Mouse (Mus musculus) midbrain, postnatal 0 days (tissue): ENCODE data around the gene Wdcp. TPM values are rescaled to one million over a fixed set of nuclear protein-coding genes. Genes with fewer than 3 reads are reported as not detected.

Source experiments
- ATAC-seq: fragments of 200-750 bp; cut with Nextera tagmentation; 2 replicates; pipeline ENCODE4 v1.8.0; 2017; ENCODE audit warnings: moderate number of reproducible peaks, mild to moderate bottlenecking, moderate TSS enrichment, moderate library complexity; ENCODE audit not compliant: low FRiP score
- DNase-seq: peaks from one replicate; pipeline ENCODE4 v3.0.0-alpha.2; 2015; ENCODE audit warnings: low spot score
- H3K27ac ChIP-seq: fragments of 300-500 bp; sonication (generic); 2 replicates; pipeline ENCODE4 v1.5.1; 2014; ENCODE audit warnings: low read depth, mild to moderate bottlenecking, low read length, mixed read lengths
- H3K27me3 ChIP-seq: fragments of 300-500 bp; sonication (generic); 2 replicates; pipeline ENCODE4 v1.6.1; 2014; ENCODE audit warnings: low read length, control low read depth, mixed read lengths; ENCODE audit not compliant: insufficient read depth
- H3K36me3 ChIP-seq: fragments of 300-500 bp; sonication (generic); 2 replicates; pipeline ENCODE4 v1.6.1; 2014; ENCODE audit warnings: low read length, control low read depth, mixed read lengths; ENCODE audit not compliant: insufficient read depth
- H3K4me1 ChIP-seq: fragments of 300-500 bp; sonication (generic); 2 replicates; pipeline ENCODE4 v1.6.1; 2014; ENCODE audit warnings: mild to moderate bottlenecking, control low read depth, antibody characterized with exemption, low read length, mixed read lengths; ENCODE audit not compliant: insufficient read depth
- H3K4me2 ChIP-seq: fragments of 300-500 bp; sonication (generic); 2 replicates; pipeline ENCODE4 v1.6.1; 2014; ENCODE audit warnings: low read depth, mild to moderate bottlenecking, low read length, mixed read lengths; ENCODE audit not compliant: poor library complexity, severe bottlenecking
- H3K4me3 ChIP-seq: fragments of 300-500 bp; sonication (generic); 2 replicates; pipeline ENCODE4 v1.5.1; 2014; ENCODE audit warnings: low read depth, mild to moderate bottlenecking, low read length, moderate library complexity
- H3K9ac ChIP-seq: fragments of 300-500 bp; sonication (generic); replicated peaks from 2 replicates; pipeline ENCODE4 v1.6.1; 2014; ENCODE audit warnings: mild to moderate bottlenecking, low read length, moderate library complexity, mixed read lengths; ENCODE audit not compliant: poor library complexity, severe bottlenecking
- H3K9me3 ChIP-seq: fragments of 300-500 bp; sonication (generic); 2 replicates; pipeline ENCODE4 v1.6.1; 2016; ENCODE audit warnings: low read length, control low read depth
- CTCF ChIP-seq: IDR thresholded peaks from 2 replicates; pipeline ENCODE4 v1.5.1; 2016; ENCODE audit warnings: antibody characterized with exemption, mild to moderate bottlenecking
- WGBS: fragments of 180-500 bp; shearing (Covaris S2); extraction: QIAGEN DNeasy Blood & Tissue Kit; methylation state at CpG from one replicate; pipeline ENCODE4 v1.1.7; 2014; 5-methylcytosine and 5-hydroxymethylcytosine counted together
- polyA plus RNA-seq: library from polyadenylated mRNA; unstranded; fragments of >200 nt; fragmentation: Nextera tagmentation; extraction: Ambion mirVana; gene quantifications from 2 replicates; pipeline ENCODE4 v1.2.1, GENCODE M21; 2015
- total RNA-seq: library from RNA; depleted of rRNA; stranded (reverse); fragments of >200 nt; gene quantifications from 2 replicates; pipeline ENCODE4 v1.2.3, GENCODE M21; 2014; rRNA removed

The Wdcp gene
- total and polyA plus RNA-seq, 2 experiments from 2014 or later = 11.0 TPM

GRCm38 (mm10) chr12:4898024-4898423 is 54.9 kb downstream of the Wdcp start:
- no peak for TF ChIP-seq CTCF
- 89% methylated on average over 5 of the region's 5 CpGs for WGBS

GRCm38 (mm10) chr12:4905946-4906345 is 62.8 kb downstream of the Wdcp start:
- H3K27ac ChIP-seq = no peak overlapping the region
- no peak for TF ChIP-seq CTCF
- DNase-seq = peak; percentile 58
- H3K9me3 ChIP-seq = no peaks in the 10 kb centered on the region
- H3K4me3 ChIP-seq = no peak overlapping the region
- no peaks in the 10 kb centered on the region for H3K36me3 ChIP-seq
- no peak for ATAC-seq
- no peaks in the 10 kb centered on the region for H3K27me3 ChIP-seq
- H3K4me2 ChIP-seq = peak overlapping the region; percentile 73; the same call in 1 of the 2 replicates
- no peaks in the 10 kb centered on the region for H3K4me1 ChIP-seq
- WGBS = 87% methylated on average over 7 of the region's 7 CpGs
- H3K9ac ChIP-seq = no peak overlapping the region

More at GRCm38 (mm10) chr12:4898024-4898423, 54.9 kb downstream of the Wdcp start:
- Histone ChIP-seq H3K9me3 (no peaks in the 10 kb centered on the region), H3K27me3 (no peaks in the 10 kb centered on the region), H3K4me3 (no peak overlapping the region), H3K4me1 (no peaks in the 10 kb centered on the region), H3K4me2 (no peak overlapping the region), H3K9ac (no peak overlapping the region), H3K27ac (no peak overlapping the region), H3K36me3 (no peaks in the 10 kb centered on the region)
- DNase-seq (no peak), ATAC-seq (no peak)

GRCm38 (mm10) chr12:4906476-4906875 is 63.4 kb downstream of the Wdcp start:
- DNase-seq (no peak), ATAC-seq (no peak)
- H3K36me3 ChIP-seq = no peaks in the 10 kb centered on the region
- no peaks in the 10 kb centered on the region for H3K9me3 ChIP-seq
- no peak for TF ChIP-seq CTCF
- no peak overlapping the region; the same call in 1 of the 2 replicates for H3K27ac ChIP-seq
- WGBS = 62% methylated on average over 7 of the region's 7 CpGs
- peak overlapping the region; percentile 73 for H3K4me3 ChIP-seq
- peak overlapping the region; percentile 76; the same call in 1 of the 2 replicates for H3K9ac ChIP-seq
- no peaks in the 10 kb centered on the region for H3K4me1 ChIP-seq
- H3K27me3 ChIP-seq = no peaks in the 10 kb centered on the region
- peak overlapping the region; percentile 73 for H3K4me2 ChIP-seq

GRCm38 (mm10) chr12:4906951-4907906 is 64.1 kb downstream of the Wdcp start, which contains the start of gene Ubxn2a:
Ubxn2a (minus strand) TSS chr12:4907705.
- peak; percentile 52 for TF ChIP-seq CTCF
- H3K4me1 ChIP-seq = no peaks in the 10 kb centered on the region
- WGBS = under 1% methylated on average over 103 of the region's 125 CpGs
- ATAC-seq (peak; percentile 94), DNase-seq (peak; percentile 97)
- peak within 1 kb of the TSS; percentile 88 for H3K27ac ChIP-seq
- H3K4me2 ChIP-seq = peak within 1 kb of the TSS; percentile 73
- no peaks in the 10 kb centered on the region for H3K27me3 ChIP-seq
- peak within 1 kb of the TSS; percentile 73 for H3K4me3 ChIP-seq
- peak within 1 kb of the TSS; percentile 76 for H3K9ac ChIP-seq
- no peaks in the 10 kb centered on the region for H3K36me3 ChIP-seq
- H3K9me3 ChIP-seq = no peaks in the 10 kb centered on the region

- H3K27me3 ChIP-seq = no peaks in the 10 kb centered on the region
- DNase-seq (no peak), ATAC-seq (no peak)
- WGBS = 94% methylated on average over 7 of the region's 7 CpGs
- H3K4me2 ChIP-seq = no peak overlapping the region; the same call in 1 of the 2 replicates
- H3K27ac ChIP-seq = 0 out of 2 replicates have a peak overlapping the region, but pooled peaks have one; percentile 88
- no peaks in the 10 kb centered on the region for H3K9me3 ChIP-seq
- no peaks in the 10 kb centered on the region for H3K36me3 ChIP-seq
- no peaks in the 10 kb centered on the region for H3K4me1 ChIP-seq
- H3K9ac ChIP-seq = no peak overlapping the region
- no peak for TF ChIP-seq CTCF
- peak overlapping the region; percentile 73 for H3K4me3 ChIP-seq
These were observed 65.3 kb downstream of the Wdcp start for GRCm38 (mm10) chr12:4908391-4908790.

Other genes with a start within 250 kb of the Wdcp start
- 0.99 and 1.9 TPM in 2 replicates for gene Fam228a, start 104.9 kb upstream of the Wdcp start, total RNA-seq
- gene Fam228a, start 104.9 kb upstream of the Wdcp start, polyA plus RNA-seq = 0.26 and 0.58 TPM in 2 replicates
- gene Pfn4, start 74.3 kb upstream of the Wdcp start, total RNA-seq = 10.1 and 12.8 TPM in 2 replicates
- gene Pfn4, start 74.3 kb upstream of the Wdcp start, polyA plus RNA-seq = 19.9 and 24.9 TPM in 2 replicates
- 5.6 and 6.5 TPM in 2 replicates for gene Fam228b, start 74.0 kb upstream of the Wdcp start, total RNA-seq
- 7.2 and 8.7 TPM in 2 replicates for gene Fam228b, start 74.0 kb upstream of the Wdcp start, polyA plus RNA-seq
- gene Sf3b6, start 25.8 kb upstream of the Wdcp start, total RNA-seq = 72.9 and 84.7 TPM in 2 replicates
- gene Sf3b6, start 25.8 kb upstream of the Wdcp start, polyA plus RNA-seq = 299 and 341 TPM in 2 replicates
- 55.5 and 82.1 TPM in 2 replicates for gene Fkbp1b, start 1.7 kb upstream of the Wdcp start, total RNA-seq
- gene Fkbp1b, start 1.7 kb upstream of the Wdcp start, polyA plus RNA-seq = 80.5 and 83.8 TPM in 2 replicates
- gene Mfsd2b, start 31.1 kb downstream of the Wdcp start, total RNA-seq = 1.1 and 2.5 TPM in 2 replicates
- 1.3 and 1.5 TPM in 2 replicates for gene Mfsd2b, start 31.1 kb downstream of the Wdcp start, polyA plus RNA-seq
- 26.6 and 35.1 TPM in 2 replicates for gene Ubxn2a, start 64.4 kb downstream of the Wdcp start, total RNA-seq
- 36.9 and 40.9 TPM in 2 replicates for gene Ubxn2a, start 64.4 kb downstream of the Wdcp start, polyA plus RNA-seq
- 27.2 and 31.7 TPM in 2 replicates for gene Atad2b, start 74.0 kb downstream of the Wdcp start, total RNA-seq
- 6.1 and 8.8 TPM in 2 replicates for gene Atad2b, start 74.0 kb downstream of the Wdcp start, polyA plus RNA-seq